Mouse (Mus musculus) adrenal gland, postnatal 14 days (tissue): ENCODE data around the gene Txk. TPM values are rescaled to one million over a fixed set of nuclear protein-coding genes. Genes with fewer than 3 reads are reported as not detected.

Source experiments
- total RNA-seq: library from RNA; stranded (reverse); gene quantifications from 2 replicates; pipeline ENCODE4 v1.2.3, GENCODE M21; 2021

Gene Txk
- total RNA-seq, 1 experiment from 2014 or later = not detected

Other genes starting within 250 kb of the Txk start
- gene Corin, start 248.3 kb downstream of the Txk start, total RNA-seq = 0.11 and 0.26 TPM in 2 replicates
- gene Nfxl1, start 193.1 kb downstream of the Txk start, total RNA-seq = 12.5 and 12.7 TPM in 2 replicates
- not detected in 2 replicates for gene Zar1, start 171.5 kb downstream of the Txk start, total RNA-seq
- gene Gm5868, start 165.2 kb downstream of the Txk start, total RNA-seq = 1.3 and 2.9 TPM in 2 replicates
- 0.23 TPM in 1 of 2 replicates, not detected in the other for gene Cnga1, start 108.5 kb downstream of the Txk start, total RNA-seq
- gene Nipal1, start 105.0 kb downstream of the Txk start, total RNA-seq = 2.4 and 2.5 TPM in 2 replicates
- 3.3 and 4.8 TPM in 2 replicates for gene Tec, start 115.7 kb upstream of the Txk start, total RNA-seq
- 57.0 and 58.8 TPM in 2 replicates for gene Slain2, start 161.5 kb upstream of the Txk start, total RNA-seq
- gene Gm10135, start 221.9 kb upstream of the Txk start, total RNA-seq = not detected in 2 replicates